Mouse (Mus musculus) CD4-positive helper T cell, adult 2 months (primary cell): ENCODE results near the gene Ptpn1.

Source experiments
- DNase-seq: peaks from one replicate; pipeline ENCODE4 v3.0.0-alpha.2; 2012; ENCODE audit warnings: low read depth, missing footprints, low spot score

Ptpn1 gene

DNA sequence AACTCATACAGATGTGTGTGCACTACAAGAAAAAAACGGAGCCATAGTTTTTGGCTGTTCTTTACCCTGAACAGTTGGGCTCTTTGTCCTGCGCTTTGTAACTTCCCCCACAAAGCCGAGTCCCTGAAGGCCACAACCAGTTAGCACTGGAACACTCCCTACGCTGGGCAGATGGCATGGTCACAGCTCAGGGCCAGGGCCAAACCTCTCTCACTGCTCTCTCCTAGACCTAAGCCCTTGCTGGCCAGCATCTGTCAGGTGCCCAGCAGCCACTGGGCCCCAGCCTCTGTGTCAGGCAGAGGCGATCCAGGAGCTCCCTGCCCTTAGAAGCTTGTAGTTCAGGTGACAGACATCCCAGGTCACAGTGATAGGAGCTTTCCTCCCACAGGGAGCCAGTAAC is 13.6 kb downstream of the Ptpn1 start:
- DNase-seq: no peak

DNA sequence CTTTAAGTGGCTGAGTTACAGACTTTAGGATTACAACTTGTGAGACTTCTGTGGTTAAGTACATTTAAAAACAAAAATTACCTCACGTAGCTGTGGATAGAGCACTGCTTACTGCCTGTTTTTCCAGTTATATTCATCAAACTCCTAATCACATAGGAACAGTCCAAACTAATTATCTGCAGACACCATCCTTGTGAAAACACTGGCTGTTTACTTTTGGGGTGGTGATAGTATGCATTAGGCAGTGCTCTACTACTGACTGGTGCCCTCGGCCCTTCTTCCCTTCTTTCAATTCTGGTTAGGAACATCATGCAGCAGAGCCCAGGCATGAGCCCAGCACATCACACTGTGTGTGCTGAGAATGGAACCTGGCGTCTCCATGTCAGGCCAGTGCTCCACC is 15.4 kb downstream of the Ptpn1 start:
- DNase-seq: no peak

DNA sequence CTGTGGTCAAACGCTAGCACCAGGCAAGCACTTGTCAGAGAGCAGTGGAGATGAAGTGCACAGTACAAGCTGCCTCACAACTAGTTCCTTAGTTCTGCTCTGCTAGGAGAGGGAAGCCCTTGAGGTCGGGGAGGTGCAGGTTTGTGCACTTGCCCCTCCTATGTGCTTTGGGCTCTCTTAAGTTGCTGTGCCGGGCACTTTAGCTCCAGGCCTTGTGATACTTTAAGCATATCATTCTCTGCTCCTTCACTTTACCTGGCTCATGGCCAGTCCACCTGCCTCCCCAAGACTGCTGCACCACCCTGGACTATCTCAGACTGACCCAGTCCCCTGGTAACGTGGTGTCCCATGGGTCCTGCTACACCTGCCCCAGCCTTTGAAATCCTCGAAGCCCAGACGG is 16.2 kb downstream of the Ptpn1 start:
- DNase-seq: no peak

GRCm38 (mm10) chr2:167948557-167948956 is 16.7 kb downstream of the Ptpn1 start:
- no peak for DNase-seq

DNA sequence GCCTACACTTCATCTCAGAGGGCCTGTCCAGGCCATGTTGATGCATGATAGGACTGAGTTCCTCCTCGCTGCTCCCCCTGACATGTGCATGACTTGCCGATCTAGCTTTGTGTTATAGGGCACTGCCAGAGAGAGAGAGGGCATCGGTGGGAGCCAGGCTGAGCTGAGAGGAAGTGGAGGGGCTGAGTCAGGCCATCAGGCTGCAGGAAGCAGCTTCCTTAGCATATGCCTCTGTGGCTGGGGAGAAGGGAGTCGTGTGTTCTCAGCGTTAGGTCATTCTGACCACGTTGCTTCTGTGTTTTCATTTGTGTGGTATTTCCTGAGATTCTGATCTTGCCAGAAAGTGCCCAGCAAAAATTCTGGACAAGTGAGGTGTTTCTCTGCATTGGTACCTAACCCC is 17.4 kb downstream of the Ptpn1 start:
- DNase-seq: peak; percentile 53

DNA sequence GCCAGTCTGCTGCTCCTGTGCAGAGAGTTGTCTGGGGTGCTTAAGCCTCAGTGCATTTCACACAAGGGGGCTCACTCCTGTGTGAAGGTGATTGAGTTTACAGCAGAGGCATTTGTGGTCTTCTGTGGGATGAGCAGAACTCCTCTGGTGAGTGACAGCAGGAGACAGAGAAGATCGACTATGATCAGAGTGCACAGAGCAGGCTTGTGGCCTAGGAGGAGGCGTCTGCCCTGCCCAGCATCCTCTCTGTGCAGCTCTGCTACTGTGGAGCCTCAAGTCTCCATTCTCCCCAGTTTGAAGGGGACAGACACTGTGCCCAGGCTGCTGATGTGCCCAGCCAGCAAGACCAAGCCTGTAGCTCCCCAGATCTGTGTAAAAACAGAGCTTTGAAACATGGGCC is 18.0 kb downstream of the Ptpn1 start:
- no peak for DNase-seq

- no peak for DNase-seq
Measured at GRCm38 (mm10) chr2:167950681-167951080, 18.8 kb downstream of the Ptpn1 start.

DNA sequence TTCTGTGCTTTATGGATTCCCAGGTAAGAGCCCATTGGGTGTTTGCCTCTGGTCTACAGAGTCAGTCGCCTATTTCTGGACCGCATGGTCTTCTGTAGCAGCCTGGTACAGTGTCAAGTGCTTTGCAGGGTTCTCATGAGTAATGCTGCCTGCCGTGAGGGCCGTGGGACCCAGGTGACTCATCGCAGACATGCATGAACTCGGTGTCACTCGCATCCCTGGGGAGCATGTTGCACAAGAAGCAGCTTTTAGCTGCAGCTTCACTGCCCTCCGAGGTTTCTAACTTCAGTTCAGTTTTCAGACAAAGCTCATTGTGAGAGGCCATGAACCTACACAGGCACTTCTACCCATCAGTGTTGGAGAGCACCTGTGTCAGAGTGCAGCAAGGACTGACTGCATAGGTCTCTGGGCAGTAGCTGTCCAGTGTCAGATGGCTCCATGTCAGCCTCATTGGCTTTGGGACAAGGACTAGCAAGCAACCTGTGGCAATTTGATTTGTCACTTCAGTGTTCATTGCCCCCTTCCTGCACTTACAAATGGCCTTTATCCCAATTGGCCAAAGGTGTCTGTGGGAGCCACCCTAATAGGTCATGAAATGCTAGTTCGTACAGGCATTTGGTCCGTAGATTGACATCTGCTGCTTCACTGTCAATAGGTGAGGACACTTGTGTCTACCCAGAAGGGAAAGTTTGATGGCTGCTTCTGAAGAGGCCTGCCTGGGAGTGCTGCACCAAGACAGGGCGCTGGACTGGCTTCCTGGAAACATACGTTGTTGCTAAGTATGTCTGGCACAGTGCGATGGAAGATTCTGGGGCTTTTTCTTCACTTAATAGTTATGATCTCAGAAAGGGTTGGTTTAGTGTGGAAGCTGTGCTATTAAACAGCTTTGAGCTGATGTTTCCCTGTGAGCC is 19.7 kb downstream of the Ptpn1 start:
- peak; percentile 40 for DNase-seq

DNA sequence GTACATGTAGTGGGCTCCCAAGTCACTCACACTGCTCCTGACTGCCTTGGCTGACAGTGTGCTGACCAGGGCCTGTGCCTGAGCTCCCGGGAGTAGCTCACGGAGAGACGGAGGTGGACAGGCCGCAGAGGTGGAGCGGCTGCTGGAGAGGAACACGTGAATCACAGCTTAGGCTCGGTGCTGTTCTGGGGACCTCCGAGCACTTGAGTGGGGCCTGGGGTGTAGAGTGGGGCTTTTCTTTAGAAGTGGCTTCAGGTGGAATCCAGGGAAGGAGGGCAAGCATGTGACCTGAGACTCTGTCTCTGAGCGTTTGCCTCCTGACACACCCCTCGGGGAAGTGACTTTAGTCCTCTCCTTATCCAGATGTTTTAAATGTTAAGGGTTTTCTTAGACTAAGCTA is 22.0 kb downstream of the Ptpn1 start:
- DNase-seq: no peak

GRCm38 (mm10) chr2:167954928-167955327 is 23.1 kb downstream of the Ptpn1 start:
- DNase-seq: no peak

DNA sequence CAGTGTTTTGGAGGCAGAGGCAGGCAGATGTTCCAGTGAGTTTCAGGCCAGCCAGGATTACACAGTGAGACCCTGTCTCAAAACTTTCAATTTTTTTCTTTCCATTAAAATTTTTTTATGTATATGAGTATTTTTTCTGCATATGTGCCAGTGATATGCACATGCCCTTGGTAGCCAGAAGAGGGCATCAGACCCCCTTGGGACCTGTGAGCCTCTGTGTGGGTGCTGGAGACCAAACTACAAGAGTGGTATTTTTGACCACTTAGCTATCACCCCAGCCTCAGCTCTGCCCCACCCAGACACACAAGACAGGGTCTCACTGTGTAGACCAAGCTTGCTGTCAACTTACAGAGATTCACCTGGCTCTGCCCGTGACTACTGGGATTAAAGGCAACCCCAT is 25.7 kb downstream of the Ptpn1 start:
- no peak for DNase-seq

- DNase-seq: no peak
Measured at GRCm38 (mm10) chr2:167958082-167958788, 26.4 kb downstream of the Ptpn1 start.

DNA sequence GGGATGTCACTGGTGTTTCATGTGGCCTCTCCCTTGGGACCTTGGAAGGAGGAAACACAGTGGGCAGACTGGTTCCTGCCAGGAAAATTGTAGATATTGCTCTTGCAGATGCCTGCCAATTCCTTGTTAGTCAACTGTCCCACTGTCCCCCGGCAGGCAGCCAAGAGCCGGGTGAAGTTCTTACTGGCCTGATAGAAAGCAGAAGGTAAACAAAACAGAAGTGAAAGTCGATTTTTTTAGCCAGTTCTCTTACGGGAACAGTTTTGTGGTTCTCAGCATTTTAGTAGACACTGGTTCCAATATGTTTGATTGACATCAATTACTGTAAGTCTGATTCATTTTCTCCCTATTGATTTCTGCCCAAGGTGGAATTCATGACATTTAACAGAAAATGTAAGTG is 27.0 kb downstream of the Ptpn1 start:
- peak; percentile 48 for DNase-seq

DNA sequence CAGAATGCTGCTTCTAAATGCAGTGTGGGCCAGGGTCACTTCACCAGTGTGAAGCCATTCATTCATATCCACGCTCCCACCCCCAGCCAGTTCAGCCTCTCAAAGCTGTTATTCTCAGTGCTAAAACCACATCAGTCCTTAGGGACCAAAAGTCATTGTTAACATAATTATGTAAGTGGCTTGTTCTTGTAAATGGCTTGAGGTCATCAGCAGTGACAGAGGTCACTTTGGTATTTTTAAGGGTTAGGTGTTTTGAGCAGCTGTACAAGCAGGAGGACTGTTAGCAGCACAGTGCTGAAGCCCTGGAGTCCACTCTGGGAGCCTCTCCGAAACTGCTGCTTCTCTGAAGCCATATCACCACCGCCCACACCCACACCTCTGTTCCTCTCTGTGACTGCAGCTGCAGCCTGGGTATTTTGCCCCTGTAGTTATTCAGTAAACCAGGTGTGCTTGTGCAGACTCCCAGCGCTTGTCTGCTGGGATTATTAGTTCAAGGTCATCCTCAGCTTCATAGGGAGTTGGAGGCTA is 27.6 kb downstream of the Ptpn1 start:
- peak; percentile 45 for DNase-seq

- peak; percentile 41 for DNase-seq
Measured at GRCm38 (mm10) chr2:167959996-167960395, 28.1 kb downstream of the Ptpn1 start.

GRCm38 (mm10) chr2:167960584-167960983 is 28.7 kb downstream of the Ptpn1 start:
- no peak for DNase-seq

DNA sequence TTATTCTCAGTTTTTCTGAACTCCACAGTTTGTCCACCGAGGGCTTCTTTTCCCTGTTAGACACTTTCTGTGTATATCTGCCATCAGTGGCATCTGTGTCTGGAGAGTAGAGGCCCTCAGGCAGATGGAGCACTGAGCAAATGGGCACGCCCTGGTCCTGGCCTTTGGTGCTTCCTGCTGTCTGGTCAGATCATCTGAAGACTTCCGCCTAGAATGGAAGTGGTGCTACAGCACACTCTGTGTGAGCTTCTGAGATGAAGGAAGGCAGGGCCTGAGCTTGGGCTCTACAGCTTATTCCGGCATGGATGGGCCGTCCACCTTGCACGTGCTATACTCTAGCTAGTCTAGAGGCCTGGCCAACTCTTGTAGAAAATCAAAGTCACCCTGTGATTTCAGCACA is 30.5 kb downstream of the Ptpn1 start:
- DNase-seq: no peak

- DNase-seq: no peak
Measured at GRCm38 (mm10) chr2:167963176-167963575, 31.3 kb downstream of the Ptpn1 start.

DNA sequence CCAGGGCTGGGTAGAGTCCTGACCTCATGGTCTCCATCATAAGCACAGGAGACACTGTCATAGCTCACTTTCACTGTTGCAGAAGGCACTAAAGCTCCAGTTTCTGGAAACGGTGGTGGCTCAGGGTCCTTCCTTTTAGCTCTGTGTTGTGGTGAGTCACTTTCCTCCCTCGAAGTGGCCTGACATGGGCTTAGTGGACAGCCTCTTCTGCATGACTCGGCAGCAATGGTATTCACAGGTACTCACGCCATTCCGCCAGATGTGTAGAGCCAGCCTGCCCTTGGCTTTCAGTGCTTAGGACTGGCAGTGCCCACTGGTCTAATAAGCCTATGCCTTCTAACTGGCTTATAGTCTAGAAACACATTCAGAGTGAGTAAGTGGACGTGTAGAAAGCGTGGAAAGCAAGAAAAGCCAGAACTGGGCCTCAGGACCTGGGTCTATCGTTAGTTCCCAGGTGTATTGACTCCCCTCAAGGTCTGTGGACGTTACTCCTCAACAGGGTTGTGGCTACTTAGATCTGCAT is 32.0 kb downstream of the Ptpn1 start:
- DNase-seq: no peak

DNA sequence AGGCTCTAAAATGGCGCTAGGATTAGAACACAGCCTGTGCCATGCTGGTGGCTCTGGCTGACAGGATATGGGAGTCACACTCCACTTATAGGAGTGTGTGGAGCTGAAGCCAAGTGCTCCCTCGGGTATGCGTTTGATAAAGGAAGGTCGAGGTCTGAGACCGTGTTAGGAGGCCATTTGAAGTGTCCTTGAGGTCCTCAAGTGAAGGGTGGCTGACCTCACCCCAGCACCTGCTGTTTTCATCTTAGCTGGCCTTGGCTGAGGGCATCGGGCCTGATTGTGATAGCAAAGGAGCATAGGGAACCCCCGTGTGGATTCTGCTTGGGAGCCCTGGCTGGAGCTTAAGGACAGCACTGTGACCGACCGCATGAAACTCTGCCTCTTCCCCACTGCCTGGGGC is 32.5 kb downstream of the Ptpn1 start:
- DNase-seq: no peak

- no peak for DNase-seq
Measured at GRCm38 (mm10) chr2:167965911-167966310, 34.1 kb downstream of the Ptpn1 start.

DNA sequence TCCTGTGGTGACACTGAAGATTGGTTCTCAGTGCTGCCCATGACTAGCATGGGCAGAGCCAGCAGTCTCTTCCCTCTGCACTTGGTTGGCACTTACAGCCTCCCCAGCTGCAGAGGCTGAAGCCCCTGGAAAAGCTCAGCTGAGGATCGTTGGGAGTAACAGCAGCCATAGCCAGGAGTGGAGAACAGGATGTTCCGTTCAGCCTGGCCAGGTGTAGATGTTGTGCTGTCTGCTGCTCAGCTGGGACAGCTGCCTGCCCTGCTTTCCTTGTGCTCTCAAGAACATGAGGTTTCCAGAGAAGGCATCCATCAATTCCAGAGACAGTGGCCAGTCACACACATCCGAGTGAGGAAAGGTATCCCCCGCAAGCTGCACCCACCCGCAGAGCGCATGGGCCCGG is 36.6 kb downstream of the Ptpn1 start:
- DNase-seq: no peak
